Mouse (Mus musculus): ENCODE measurements around the gene Ppl.

The Ppl gene

GRCm38 (mm10) chr16:5132401-5132801 lies at the start of gene Ppl:
Ppl (minus strand) TSS chr16:5132421.
- peak in 1 of 2 experiments; percentile 10 for DNase-seq (ENCODE audit: low spot score in 2 of 2)

GRCm38 (mm10) chr16:5172636-5173035 lies 40.4 kb upstream of the Ppl start:
- no peak for DNase-seq (ENCODE audit: low spot score in 2 of 2)

- no peak for DNase-seq (ENCODE audit: low spot score in 2 of 2)
These were observed 36.6 kb upstream of the Ppl start for GRCm38 (mm10) chr16:5168829-5169228.

GRCm38 (mm10) chr16:5168038-5168437 lies 35.8 kb upstream of the Ppl start:
- DNase-seq (ENCODE audit: low spot score in 2 of 2), result no peak

GRCm38 (mm10) chr16:5164327-5164726 lies 32.1 kb upstream of the Ppl start:
- DNase-seq (ENCODE audit: low spot score in 2 of 2), result no peak

DNA sequence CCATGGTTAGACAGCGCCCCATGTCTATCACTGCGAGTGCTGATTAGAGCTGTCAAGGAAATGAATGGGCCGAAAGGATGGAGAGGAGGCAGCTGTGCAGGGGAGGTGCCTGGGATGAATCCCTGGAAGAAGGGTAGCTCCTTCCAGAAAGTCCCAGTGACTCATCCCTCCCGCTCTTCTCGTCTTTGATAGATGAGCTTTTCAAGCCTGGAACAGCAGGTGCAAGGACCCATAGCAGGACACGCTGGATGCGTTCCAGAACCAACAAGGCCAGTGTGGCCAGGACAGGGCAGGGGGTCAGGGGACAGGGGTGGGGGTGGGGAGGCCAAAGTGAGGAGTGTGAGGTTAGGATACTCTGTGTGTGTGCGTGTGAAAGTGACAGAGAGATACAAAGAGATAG lies 27.0 kb upstream of the Ppl start:
- DNase-seq (ENCODE audit: low spot score in 2 of 2), result no peak

GRCm38 (mm10) chr16:5157113-5157512 lies 24.9 kb upstream of the Ppl start:
- no peak for DNase-seq (ENCODE audit: low spot score in 2 of 2)

- DNase-seq (ENCODE audit: low spot score in 2 of 2), result no peak
These were observed 24.3 kb upstream of the Ppl start for GRCm38 (mm10) chr16:5156495-5156894.

GRCm38 (mm10) chr16:5155014-5155413 lies 22.8 kb upstream of the Ppl start:
- DNase-seq (ENCODE audit: low spot score in 2 of 2), result no peak

DNA sequence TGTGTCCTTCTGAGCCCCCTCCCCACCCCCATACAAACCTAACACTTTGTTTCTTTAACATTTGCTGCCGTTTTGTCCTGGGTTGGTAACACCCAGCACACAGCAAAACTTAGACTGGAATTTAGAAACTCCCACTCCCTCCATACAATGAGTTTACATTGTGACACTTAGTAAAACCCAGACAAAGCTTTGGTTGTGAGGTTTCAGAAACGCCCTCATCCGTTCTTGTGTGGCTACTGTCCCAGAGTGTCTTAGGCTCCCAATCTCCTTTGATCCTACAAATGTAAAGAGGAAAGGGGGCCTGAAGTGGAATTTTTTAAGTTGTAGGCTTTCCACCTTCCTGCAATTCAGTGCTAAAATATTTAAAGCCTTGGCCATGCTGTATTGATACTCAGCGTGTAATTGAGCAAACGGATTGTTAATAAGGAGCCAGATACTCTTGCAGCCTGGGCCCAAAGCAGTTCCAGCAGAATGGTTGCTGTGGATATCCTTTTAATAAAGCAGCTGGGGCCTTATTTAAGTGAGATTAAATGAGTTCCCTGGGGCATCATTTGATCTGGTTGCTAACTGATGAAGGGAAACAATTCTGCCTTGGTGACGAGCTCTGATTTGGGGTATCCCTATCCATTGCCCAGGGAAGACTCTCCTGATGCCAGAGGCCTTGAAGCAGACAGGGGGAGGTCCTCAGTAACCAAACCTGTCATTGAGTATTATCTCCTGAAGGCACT lies 21.2 kb upstream of the Ppl start:
- DNase-seq (ENCODE audit: low spot score in 2 of 2), result no peak

DNA sequence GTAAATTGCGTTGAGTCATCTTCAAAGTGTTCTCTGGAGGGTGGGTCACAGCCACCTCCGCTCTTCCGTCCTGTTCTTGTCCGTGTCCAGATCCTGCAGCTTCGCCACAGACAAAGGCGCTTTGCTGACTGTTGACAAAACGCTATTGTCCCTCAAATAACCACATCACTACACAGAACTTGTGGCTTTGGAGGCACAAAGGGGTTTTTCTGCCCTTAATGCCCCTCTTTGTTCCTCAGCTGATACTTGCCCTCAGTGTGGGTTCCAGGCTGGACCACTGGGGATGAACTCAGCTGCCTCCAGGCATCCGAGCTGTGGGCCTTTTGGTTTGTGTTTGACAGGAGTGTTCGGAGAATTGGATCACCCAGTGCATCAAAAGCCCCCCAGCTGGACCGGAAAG lies 18.3 kb upstream of the Ppl start:
- DNase-seq (ENCODE audit: low spot score in 2 of 2), result no peak

DNA sequence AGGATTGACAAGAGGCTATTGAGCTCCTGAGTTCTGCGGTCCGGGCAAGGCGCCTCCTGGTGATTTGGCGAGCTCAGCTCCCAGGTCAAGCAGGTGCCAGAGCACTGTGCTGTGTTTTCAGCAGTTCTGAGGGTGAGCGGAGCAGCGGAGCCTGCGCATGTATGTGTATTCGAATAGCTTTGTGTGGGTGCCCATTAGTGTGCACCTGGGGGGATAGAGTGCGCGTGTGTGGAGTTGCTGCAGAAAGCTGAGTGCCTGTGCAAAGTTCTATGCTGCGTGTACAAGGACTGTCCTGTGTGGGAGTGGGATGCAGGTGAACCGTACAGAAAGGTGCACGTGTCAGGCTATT lies 14.8 kb upstream of the Ppl start, which contains the start of gene Sec14l5:
Sec14l5 (plus strand) TSS at position 73 of the 349 bp plus-strand sequence.
- no peak for DNase-seq (ENCODE audit: low spot score in 2 of 2)

- no peak for DNase-seq (ENCODE audit: low spot score in 2 of 2)
These were observed 14.3 kb upstream of the Ppl start for GRCm38 (mm10) chr16:5146367-5147036.

- peak; percentile 53 to 71 for DNase-seq (ENCODE audit: low spot score in 2 of 2)
These were observed 13.3 kb upstream of the Ppl start for GRCm38 (mm10) chr16:5145570-5145969.

- DNase-seq (ENCODE audit: low spot score in 2 of 2), result no peak
These were observed 7.5 kb upstream of the Ppl start for GRCm38 (mm10) chr16:5139741-5140140.

GRCm38 (mm10) chr16:5137006-5137540 lies 4.9 kb upstream of the Ppl start:
- no peak for DNase-seq (ENCODE audit: low spot score in 2 of 2)

GRCm38 (mm10) chr16:5136505-5136904 lies 4.3 kb upstream of the Ppl start:
- DNase-seq (ENCODE audit: low spot score in 2 of 2), result no peak

GRCm38 (mm10) chr16:5135551-5136261 lies 3.5 kb upstream of the Ppl start:
- no peak for DNase-seq (ENCODE audit: low spot score in 2 of 2)

- DNase-seq (ENCODE audit: low spot score in 2 of 2), result peak in 1 of 2 experiments; percentile 16
These were observed 2.6 kb upstream of the Ppl start for GRCm38 (mm10) chr16:5134623-5135330.

DNA sequence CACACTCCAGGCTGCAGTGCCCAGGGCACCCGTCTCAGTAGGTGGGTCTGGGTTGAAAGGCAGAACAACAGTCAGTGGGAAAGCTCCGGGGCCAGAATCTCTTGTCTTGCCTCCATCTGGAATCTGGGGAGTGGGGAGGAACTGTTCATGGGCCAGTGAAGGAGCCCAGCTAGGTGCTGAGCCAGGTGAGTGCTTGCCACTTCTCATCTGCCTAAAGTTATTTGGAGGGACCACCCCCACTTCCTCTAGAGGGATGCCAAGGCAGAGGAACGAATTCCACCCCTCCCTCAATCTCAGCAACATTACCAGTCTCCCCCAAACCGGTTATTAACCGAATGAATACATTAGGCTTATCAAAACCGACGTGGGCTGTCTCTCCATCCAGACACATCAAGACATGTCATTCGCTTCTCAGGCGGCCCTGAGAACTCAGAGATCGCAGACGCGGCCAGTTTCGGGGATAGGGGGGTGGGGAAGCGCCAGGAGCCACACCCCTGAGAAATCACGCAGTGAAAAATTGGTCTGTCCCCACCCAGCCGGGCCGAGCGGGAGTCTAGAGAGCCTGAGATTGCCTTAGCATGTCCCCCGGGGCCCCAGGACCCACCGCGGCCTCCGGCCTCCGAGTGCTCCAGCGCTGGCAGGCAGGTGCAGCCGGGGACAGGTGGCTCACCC lies 834 bp downstream of the Ppl start:
- DNase-seq (ENCODE audit: low spot score in 2 of 2), result no peak

- DNase-seq (ENCODE audit: low spot score in 2 of 2), result no peak
These were observed 1.5 kb downstream of the Ppl start for GRCm38 (mm10) chr16:5130766-5131165.
